Mouse (Mus musculus): ENCODE measurements around the gene Lrrc25. TPM values are rescaled to one million over a fixed set of nuclear protein-coding genes. Genes with fewer than 3 reads are reported as not detected.

Lrrc25 gene
- total and polyA plus RNA-seq, 3 experiments = 0.30 to 5.9 (median 2.4) TPM

DNA sequence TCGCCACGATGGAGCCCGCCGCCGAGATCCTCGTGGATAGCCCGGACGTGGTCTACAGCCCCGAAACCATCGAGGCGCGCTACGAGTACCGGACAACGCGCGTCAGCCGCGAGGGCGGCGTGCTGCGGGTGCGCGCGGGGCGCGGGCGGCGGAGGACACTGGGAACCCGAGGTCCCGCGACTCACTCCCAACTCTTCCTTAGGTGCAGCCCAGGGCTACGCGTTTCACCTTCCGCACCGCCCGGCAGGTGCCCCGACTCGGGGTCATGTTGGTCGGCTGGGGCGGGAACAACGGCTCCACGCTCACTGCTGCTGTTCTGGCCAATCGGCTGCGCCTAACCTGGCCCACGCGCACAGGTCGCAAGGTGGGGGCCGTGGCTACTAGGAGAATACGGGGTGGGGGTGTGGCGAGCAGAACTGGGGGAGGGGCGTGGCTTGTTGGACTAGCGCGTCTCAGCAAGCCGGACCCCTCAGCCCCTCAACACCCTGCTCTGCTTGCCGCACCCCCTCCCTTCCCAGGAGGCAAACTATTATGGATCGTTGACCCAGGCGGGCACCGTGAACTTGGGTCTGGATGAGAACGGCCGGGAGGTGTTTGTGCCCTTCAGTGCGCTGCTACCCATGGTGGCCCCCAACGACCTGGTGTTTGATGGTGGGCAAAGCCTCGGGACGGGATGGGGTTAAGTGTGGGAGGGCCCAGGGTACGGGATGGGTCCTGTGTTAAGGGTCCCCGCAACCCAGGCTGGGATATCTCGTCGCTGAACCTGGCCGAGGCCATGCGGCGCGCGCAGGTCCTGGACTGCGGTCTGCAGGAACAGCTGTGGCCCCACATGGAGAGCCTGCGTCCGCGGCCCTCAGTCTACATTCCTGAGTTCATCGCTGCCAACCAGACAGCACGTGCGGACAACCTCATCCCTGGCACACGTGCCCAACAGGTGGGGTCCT, 21.1 kb upstream of the Lrrc25 start:
- H3K4me2 ChIP-seq (ENCODE audit: insufficient read depth, low read depth, poor library complexity, severe bottlenecking) = peak overlapping the region; percentile 18
- peak overlapping the region; percentile 30 for H3K9ac ChIP-seq (ENCODE audit: insufficient read depth, low read depth)
- in situ Hi-C loops (cut with MboI; ENCODE audit: low pct_ligation_motif_present, low pct_unique_long_range_greater_than_20kb, low sequenced_read_pairs) (no loop called here), dilution Hi-C loops (cut with MboI; ENCODE audit: extremely low pct_ligation_motif_present, extremely low pct_unique_long_range_greater_than_20kb, low sequenced_read_pairs) (no loop called here)
- TF ChIP-seq ZKSCAN1 (IDR thresholded peaks at IDR 0.05; ENCODE audit: borderline replicate concordance, low read depth, low read length) (no peak), SIN3A (IDR thresholded peaks at IDR 0.05; ENCODE audit: low read length) (peak; percentile 33)
- peak overlapping the region; percentile 65 to 89 (median 70) for H3K4me3 ChIP-seq (replicated peaks in 1 of 3; ENCODE audit: low read depth in 2 of 3, low read length in 2 of 3, poor library complexity in 1 of 3)
- peak; percentile 29 for DNase-seq (ENCODE audit: extremely low read depth)
- H3K4me1 ChIP-seq (ENCODE audit: control insufficient read depth in 1 of 2, insufficient read depth in 2 of 2) = peaks cover 5 to 22% of the 10 kb centered on the region in 2 experiments
- peaks cover 12% of the 10 kb centered on the region for H3K9me3 ChIP-seq (replicated peaks; ENCODE audit: low read length)
- no peaks in the 10 kb centered on the region for H3K27me3 ChIP-seq (replicated peaks)
- H3K36me3 ChIP-seq (replicated peaks in 1 of 2; ENCODE audit: control insufficient read depth in 1 of 2, insufficient read depth in 1 of 2, low read length in 1 of 2) = peaks cover 60 to 80% of the 10 kb centered on the region in 2 experiments
- H3K79me2 ChIP-seq (replicated peaks; ENCODE audit: control insufficient read depth, extremely low read depth, insufficient read depth, poor library complexity, severe bottlenecking) = peaks cover 2% of the 10 kb centered on the region; the same call in 1 of the 2 replicates
- 0 out of 2 replicates have a peak overlapping the region, but pooled peaks have one; percentile 26 for H3K27ac ChIP-seq (ENCODE audit: insufficient read depth, low read depth)

DNA sequence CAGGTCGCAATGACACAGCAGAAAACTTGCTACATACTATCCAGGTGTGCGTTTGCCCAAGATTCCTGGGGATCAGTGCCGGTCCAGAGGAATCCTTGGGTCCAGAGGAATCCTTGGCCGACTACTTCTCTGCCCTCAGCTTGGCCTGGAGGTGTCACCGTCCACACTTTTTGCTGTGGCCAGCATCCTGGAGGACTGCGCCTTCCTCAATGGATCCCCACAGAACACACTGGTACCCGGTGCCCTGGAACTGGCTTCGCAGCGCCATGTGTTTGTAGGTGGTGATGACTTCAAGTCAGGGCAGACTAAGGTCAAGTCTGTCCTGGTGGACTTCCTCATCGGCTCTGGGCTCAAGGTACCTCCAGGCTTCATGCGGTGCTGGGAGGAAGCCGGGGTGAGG, 20.1 kb upstream of the Lrrc25 start:
- DNase-seq (ENCODE audit: extremely low read depth) = no peak
- in situ Hi-C loops (cut with MboI; ENCODE audit: low pct_ligation_motif_present, low pct_unique_long_range_greater_than_20kb, low sequenced_read_pairs) = no loop called here
- Histone ChIP-seq H3K4me1 (ENCODE audit: control insufficient read depth in 1 of 2, insufficient read depth in 2 of 2) (peaks cover 5 to 22% of the 10 kb centered on the region in 2 experiments), H3K9ac (ENCODE audit: insufficient read depth, low read depth) (no peak overlapping the region), H3K9me3 (replicated peaks; ENCODE audit: low read length) (peaks cover 12% of the 10 kb centered on the region), H3K27me3 (replicated peaks) (no peaks in the 10 kb centered on the region), H3K79me2 (replicated peaks; ENCODE audit: control insufficient read depth, extremely low read depth, insufficient read depth, poor library complexity, severe bottlenecking) (peaks cover 2% of the 10 kb centered on the region; the same call in 1 of the 2 replicates), H3K4me2 (ENCODE audit: insufficient read depth, low read depth, poor library complexity, severe bottlenecking) (no peak overlapping the region), H3K27ac (ENCODE audit: insufficient read depth, low read depth) (no peak overlapping the region), H3K4me3 (replicated peaks in 1 of 3; ENCODE audit: low read depth in 2 of 3, low read length in 2 of 3, poor library complexity in 1 of 3) (no peak overlapping the region), H3K36me3 (replicated peaks in 1 of 2; ENCODE audit: control insufficient read depth in 1 of 2, insufficient read depth in 1 of 2, low read length in 1 of 2) (peaks cover 60 to 81% of the 10 kb centered on the region in 2 experiments)
- dilution Hi-C loops (cut with MboI; ENCODE audit: extremely low pct_ligation_motif_present, extremely low pct_unique_long_range_greater_than_20kb, low sequenced_read_pairs) = no loop called here
- TF ChIP-seq USF1 (IDR thresholded peaks at IDR 0.05; ENCODE audit: low read depth, low read length) (no peak), TCF12 (IDR thresholded peaks at IDR 0.05; ENCODE audit: low read depth, low read length) (no peak), SMC3 (IDR thresholded peaks at IDR 0.05; ENCODE audit: low read depth, low read length) (no peak)

DNA sequence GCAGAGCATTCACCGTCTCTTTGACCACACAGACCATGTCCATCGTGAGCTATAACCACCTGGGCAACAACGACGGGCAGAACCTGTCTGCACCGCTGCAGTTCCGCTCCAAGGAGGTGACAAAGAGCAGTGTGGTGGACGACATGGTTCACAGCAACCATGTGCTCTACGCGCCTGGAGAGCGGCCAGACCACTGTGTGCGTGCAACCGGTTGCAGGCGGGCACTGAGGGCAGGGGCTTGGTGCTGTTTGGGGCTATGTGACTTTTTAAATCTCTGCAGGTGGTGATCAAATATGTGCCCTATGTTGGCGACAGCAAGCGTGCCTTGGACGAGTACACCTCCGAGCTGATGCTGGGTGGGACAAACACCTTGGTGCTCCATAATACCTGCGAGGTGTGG, 19.7 kb upstream of the Lrrc25 start:
- dilution Hi-C loops (cut with MboI; ENCODE audit: extremely low pct_ligation_motif_present, extremely low pct_unique_long_range_greater_than_20kb, low sequenced_read_pairs) (no loop called here), in situ Hi-C loops (cut with MboI; ENCODE audit: low pct_ligation_motif_present, low pct_unique_long_range_greater_than_20kb, low sequenced_read_pairs) (no loop called here)
- Histone ChIP-seq H3K36me3 (replicated peaks in 1 of 2; ENCODE audit: control insufficient read depth in 1 of 2, insufficient read depth in 1 of 2, low read length in 1 of 2) (peaks cover 59 to 81% of the 10 kb centered on the region in 2 experiments), H3K4me1 (ENCODE audit: control insufficient read depth in 1 of 2, insufficient read depth in 2 of 2) (peaks cover 5 to 22% of the 10 kb centered on the region in 2 experiments), H3K9me3 (replicated peaks; ENCODE audit: low read length) (peaks cover 12% of the 10 kb centered on the region), H3K27ac (ENCODE audit: insufficient read depth, low read depth) (no peak overlapping the region), H3K4me3 (replicated peaks in 1 of 3; ENCODE audit: low read depth in 2 of 3, low read length in 2 of 3, poor library complexity in 1 of 3) (no peak overlapping the region), H3K79me2 (replicated peaks; ENCODE audit: control insufficient read depth, extremely low read depth, insufficient read depth, poor library complexity, severe bottlenecking) (peaks cover 2% of the 10 kb centered on the region; the same call in 1 of the 2 replicates), H3K27me3 (replicated peaks) (no peaks in the 10 kb centered on the region), H3K4me2 (ENCODE audit: insufficient read depth, low read depth, poor library complexity, severe bottlenecking) (no peak overlapping the region), H3K9ac (ENCODE audit: insufficient read depth, low read depth) (no peak overlapping the region)
- no peak for DNase-seq (ENCODE audit: extremely low read depth)
- TF ChIP-seq RAD21 (IDR thresholded peaks at IDR 0.05; ENCODE audit: low read depth, low read length) = no peak
- TF ChIP-seq POLR2AphosphoS2 (IDR thresholded peaks at IDR 0.05; ENCODE audit: low read depth, low read length) = no peak
- no peak for TF ChIP-seq ETS1 (conservative IDR thresholded peaks at IDR 0.05; ENCODE audit: low read depth, low read length)
- TF ChIP-seq POLR2A (IDR thresholded peaks at IDR 0.05; ENCODE audit: low read depth, low read length) = no peak
- TF ChIP-seq SMC3 (IDR thresholded peaks at IDR 0.05; ENCODE audit: low read depth, low read length) = no peak
- TF ChIP-seq NELFE (IDR thresholded peaks at IDR 0.05; ENCODE audit: low read depth, low read length) = no peak
- no peak for TF ChIP-seq RCOR1 (conservative IDR thresholded peaks at IDR 0.05; ENCODE audit: low read depth, low read length)
- no peak for TF ChIP-seq JUND (conservative IDR thresholded peaks at IDR 0.05; ENCODE audit: low read depth, low read length)
- no peak for TF ChIP-seq UBTF (IDR thresholded peaks at IDR 0.05; ENCODE audit: low read depth, low read length)
- no peak for TF ChIP-seq IRF4 (IDR thresholded peaks at IDR 0.05; ENCODE audit: low read depth, low read length)
- no peak for TF ChIP-seq SIN3A (IDR thresholded peaks at IDR 0.05; ENCODE audit: low read length)
- TF ChIP-seq BHLHE40 (IDR thresholded peaks at IDR 0.05; ENCODE audit: low read depth, low read length) = no peak
- TF ChIP-seq PAX5 (IDR thresholded peaks at IDR 0.05; ENCODE audit: low read length) = no peak
- TF ChIP-seq EP300 (IDR thresholded peaks at IDR 0.05; ENCODE audit: low read length) = no peak
